Mouse (Mus musculus): Measurements from ENCODE around the gene Atp6v1d. TPM values are rescaled to one million over a fixed set of nuclear protein-coding genes. Genes with fewer than 3 reads are reported as not detected.

Gene Atp6v1d
- 240 TPM for polyA plus RNA-seq (2017; shearing (Covaris generic))

GRCm38 (mm10) chr12:78861496-78862253 is at the start of gene Atp6v1d, which contains the start of gene Eif2s1:
TSS of gene Atp6v1d (minus strand) at chr12:78861638.
TSS of gene Eif2s1 (plus strand) at chr12:78861819.

DNA sequence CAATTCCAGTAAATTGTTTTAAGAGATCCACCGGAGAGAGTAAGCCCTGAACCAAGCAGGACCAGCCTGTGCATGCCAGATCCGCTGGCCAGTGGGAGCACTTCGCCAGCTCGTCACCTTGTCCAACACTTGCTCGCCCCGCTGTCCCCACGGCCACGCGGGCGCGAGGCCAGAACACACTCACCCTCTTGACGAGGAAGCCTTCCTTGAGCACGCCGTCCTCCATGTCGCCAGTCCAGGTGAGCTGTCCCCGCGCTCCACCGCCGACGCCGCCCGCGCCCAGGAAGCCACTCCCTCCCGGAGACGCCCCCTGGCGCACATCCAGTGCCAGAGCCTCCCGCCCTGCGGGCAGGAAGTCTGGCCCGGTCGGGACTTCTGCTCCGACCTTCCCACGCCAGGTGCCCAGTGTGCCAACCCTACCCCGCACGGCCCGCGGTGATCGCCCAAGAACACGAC is 45.3 kb upstream of the Atp6v1d start, which contains the start of gene Plek2:
TSS of gene Plek2 (minus strand) at position 258 of the 456 bp plus-strand sequence.

Other genes starting within 250 kb of the Atp6v1d start
- gene Fam71d, start 170.1 kb downstream of the Atp6v1d start, polyA plus RNA-seq (2017; shearing (Covaris generic)) = not detected
- gene Mpp5, start 112.7 kb downstream of the Atp6v1d start, polyA plus RNA-seq (2017; shearing (Covaris generic)) = 17.8 TPM
- 230 TPM for gene Eif2s1, start 181 bp upstream of the Atp6v1d start, polyA plus RNA-seq (2017; shearing (Covaris generic))
- gene Plek2, start 45.3 kb upstream of the Atp6v1d start, polyA plus RNA-seq (2017; shearing (Covaris generic)) = 0.40 TPM
- gene Tmem229b, start 146.0 kb upstream of the Atp6v1d start, polyA plus RNA-seq (2017; shearing (Covaris generic)) = 70.0 TPM
- 0.13 TPM for gene Plekhh1, start 167.5 kb upstream of the Atp6v1d start, polyA plus RNA-seq (2017; shearing (Covaris generic))
- 24.9 TPM for gene Pigh, start 228.0 kb upstream of the Atp6v1d start, polyA plus RNA-seq (2017; shearing (Covaris generic))